Mouse (Mus musculus): ENCODE data around the gene Mpdu1.

DNA sequence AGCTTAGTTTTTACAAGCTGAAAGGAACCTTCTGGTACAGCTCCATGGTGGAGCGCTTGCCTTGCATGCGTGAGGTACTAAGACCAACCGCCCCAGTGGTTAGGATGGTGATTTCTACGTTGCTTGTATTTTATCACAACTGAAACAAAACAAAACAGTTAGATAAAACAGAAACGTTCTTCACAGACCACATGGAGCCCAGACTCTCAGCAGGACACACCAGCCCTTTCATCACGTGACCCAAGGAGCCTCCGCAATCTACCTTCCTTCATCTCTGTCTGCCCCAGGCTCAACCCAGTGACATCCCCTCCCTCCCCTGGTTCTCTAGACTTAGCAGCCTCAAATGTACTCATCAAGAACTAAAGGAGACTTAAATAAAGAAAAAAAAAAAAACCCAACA, 53.0 kb downstream of the Mpdu1 start:
- TF ChIP-seq CTCF (IDR thresholded peaks at IDR 0.05; ENCODE audit: borderline replicate concordance, control insufficient read depth, extremely low read depth, insufficient read depth, low read length, poor library complexity) (no peak), POLR2A (IDR thresholded peaks at IDR 0.05; ENCODE audit: control insufficient read depth, extremely low read depth, insufficient read depth, low read length, poor library complexity) (no peak)
